In the genomic region with DNA sequence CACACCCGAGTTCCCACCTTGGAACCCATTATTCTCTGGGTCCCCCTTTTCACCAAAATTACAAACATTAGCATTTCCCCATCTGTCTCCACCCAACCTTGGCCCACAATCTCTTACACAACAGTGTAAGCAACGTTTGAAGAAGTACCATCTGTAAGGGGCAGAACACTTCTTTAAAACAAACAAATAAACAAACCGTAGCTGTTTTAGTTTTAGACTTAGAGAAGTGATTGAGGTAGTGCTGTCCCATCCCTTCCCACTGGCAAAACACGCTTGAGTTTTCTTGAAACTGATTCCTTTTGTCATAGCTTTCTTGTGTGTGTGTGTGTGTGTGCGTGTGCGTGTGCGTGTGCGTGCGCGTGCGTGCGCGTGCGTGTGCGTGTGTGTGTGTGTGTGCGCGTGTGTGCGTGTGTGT, we compare ENCODE assay signal across 1 mouse cellular context.
TF ChIP-seq lines count a peak whose summit lies in the region.

No protein-coding gene starts in this region.

TF ChIP-seq in MEL, 35 proteins besides CTCF, POLR2A, EP300 and RAD21 (continued from another document):
- TF ChIP-seq NRF1 (IDR thresholded peaks at IDR 0.05; ENCODE audit: insufficient read depth, low read depth, low read length, poor library complexity, severe bottlenecking) (peak; percentile 43; the same call in 1 of the 2 replicates), CHD1 (IDR thresholded peaks at IDR 0.05; ENCODE audit: low read depth, low read length) (0 out of 2 replicates have a peak, but pooled peaks have one; percentile 8), MAZ (IDR thresholded peaks at IDR 0.05; ENCODE audit: low read depth, low read length) (no peak), JUND (IDR thresholded peaks at IDR 0.05; ENCODE audit: low read depth, low read length) (no peak)
TF ChIP-seq in MEL: peak in this region for 3.
